Mouse (Mus musculus): ENCODE measurements around the gene Tsc22d2. TPM values are rescaled to one million over a fixed set of nuclear protein-coding genes. Genes with fewer than 3 reads are reported as not detected.
"Not testable (repeated sequence)": the region's sequence is repeated elsewhere in the genome, so short reads cannot be mapped to it uniquely, and the experiment has no call there.

Tsc22d2 gene
- polyA plus RNA-seq, 1 experiment from 2014 or later: 13.6 TPM

DNA sequence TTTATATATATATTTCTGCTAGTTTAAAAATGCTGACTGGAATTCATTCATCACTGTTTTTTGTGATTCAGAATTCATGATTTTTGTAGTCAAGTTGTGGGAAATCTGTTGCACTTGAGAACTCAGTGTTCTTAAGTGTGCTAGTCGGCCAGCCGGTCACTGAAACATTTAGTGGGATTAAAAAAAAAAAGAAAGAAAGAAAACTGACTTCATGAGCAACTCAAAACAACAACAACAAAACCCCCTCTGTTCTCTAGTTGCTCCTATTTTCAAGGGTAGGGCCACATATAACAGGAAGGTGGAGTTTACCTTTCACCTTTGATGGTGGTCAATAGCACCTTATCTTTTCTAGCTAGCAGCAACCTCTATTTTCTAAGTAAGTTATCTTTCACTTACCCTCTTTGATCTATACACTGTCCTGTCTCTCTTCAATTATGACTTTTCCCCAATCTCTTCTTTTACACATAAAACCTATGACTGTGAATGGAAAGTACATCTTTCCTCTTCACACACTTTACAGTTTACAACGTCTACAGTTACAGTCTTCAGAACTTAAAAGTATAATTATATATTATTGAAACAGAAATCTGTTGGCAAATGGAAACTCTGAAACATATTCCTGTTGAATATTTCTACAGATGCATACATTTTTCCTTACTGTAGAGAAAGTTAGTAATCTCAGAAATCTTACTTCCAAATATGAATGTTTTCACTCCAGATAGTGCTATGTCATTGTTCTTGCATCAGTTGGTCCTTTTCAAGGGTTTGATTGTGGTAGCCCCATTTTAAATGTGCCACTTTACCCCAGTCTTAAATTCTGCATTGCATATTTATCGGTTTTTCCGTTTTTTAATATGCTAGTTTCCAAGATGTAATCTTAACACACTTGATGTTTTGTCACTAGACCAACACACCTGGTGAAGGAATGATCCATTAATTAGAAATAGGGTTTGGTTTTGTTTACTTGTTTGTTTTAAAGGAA is 4.5 kb downstream of the Tsc22d2 start:
- WGBS: 39% methylated on average over 5 of the region's 5 CpGs
- no peaks in the 10 kb centered on the region for H3K9me3 ChIP-seq (ENCODE audit: control insufficient read depth, low read length)
- H3K4me2 ChIP-seq (replicated peaks): peak overlapping the region; percentile 92
- H3K4me3 ChIP-seq (replicated peaks; ENCODE audit: low read length): peak overlapping the region; percentile 67
- H3K36me3 ChIP-seq (replicated peaks; ENCODE audit: control insufficient read depth, insufficient read depth): no peaks in the 10 kb centered on the region
- ATAC-seq (ENCODE audit: low FRiP score) (no peak), DNase-seq (ENCODE audit: low spot score) (no peak)
- H3K27ac ChIP-seq: no peak overlapping the region
- H3K9ac ChIP-seq: peak overlapping the region; percentile 16
- H3K4me1 ChIP-seq (replicated peaks; ENCODE audit: control insufficient read depth, insufficient read depth, low read length): peaks cover 45% of the 10 kb centered on the region
- no peaks in the 10 kb centered on the region for H3K27me3 ChIP-seq (ENCODE audit: control insufficient read depth, insufficient read depth, low read length)

DNA sequence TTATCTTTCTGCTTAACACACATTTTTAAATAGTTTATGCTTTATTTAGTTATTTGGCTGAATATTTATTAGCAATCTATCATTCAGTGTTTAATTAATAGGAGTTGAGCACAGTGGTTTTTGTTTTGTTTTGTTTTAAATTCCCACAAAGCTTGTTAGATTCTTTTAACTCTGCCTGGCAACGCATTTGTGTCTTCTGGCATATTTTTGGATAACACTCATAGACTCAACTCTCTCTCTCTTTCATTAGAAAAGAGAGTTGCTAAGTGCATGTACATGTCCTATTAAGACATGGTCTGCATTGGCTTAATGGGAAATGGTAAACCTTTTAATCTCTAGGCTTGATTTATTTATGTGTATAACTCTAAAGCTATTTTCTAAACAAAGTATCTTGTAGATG is 14.3 kb downstream of the Tsc22d2 start:
- DNase-seq (ENCODE audit: low spot score) (no peak), ATAC-seq (ENCODE audit: low FRiP score) (no peak)
- no peaks in the 10 kb centered on the region for H3K9me3 ChIP-seq (ENCODE audit: control insufficient read depth, low read length)
- H3K27me3 ChIP-seq (ENCODE audit: control insufficient read depth, insufficient read depth, low read length): no peaks in the 10 kb centered on the region
- no peak overlapping the region for H3K4me2 ChIP-seq (replicated peaks)
- no peaks in the 10 kb centered on the region for H3K36me3 ChIP-seq (replicated peaks; ENCODE audit: control insufficient read depth, insufficient read depth)
- 71% methylated on average over 1 of the region's 1 CpGs for WGBS
- no peaks in the 10 kb centered on the region for H3K4me1 ChIP-seq (replicated peaks; ENCODE audit: control insufficient read depth, insufficient read depth, low read length)
- H3K27ac ChIP-seq: no peak overlapping the region
- H3K9ac ChIP-seq: no peak overlapping the region
- H3K4me3 ChIP-seq (replicated peaks; ENCODE audit: low read length): no peak overlapping the region

DNA sequence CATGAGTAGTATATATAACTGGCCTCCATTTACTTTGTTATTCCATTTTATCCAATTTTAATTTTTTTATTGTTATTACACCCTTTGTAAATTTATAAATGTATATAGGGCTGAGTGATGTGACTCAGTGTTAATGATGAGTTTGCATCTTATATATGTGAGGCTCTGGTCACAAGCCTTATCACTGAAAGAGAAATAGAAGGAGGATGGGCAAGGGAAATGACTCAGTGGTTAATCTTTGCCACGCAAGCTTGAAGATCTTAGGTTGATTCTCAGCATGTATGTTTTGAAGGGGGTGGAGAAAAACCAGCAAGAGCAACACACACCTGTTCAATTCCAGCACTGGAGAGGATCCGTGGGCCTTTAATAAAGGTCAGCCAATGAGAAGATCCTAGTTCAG is 19.9 kb downstream of the Tsc22d2 start:
- DNase-seq (ENCODE audit: low spot score) (no peak), ATAC-seq (ENCODE audit: low FRiP score) (no peak)
- WGBS: 92% methylated on average over 2 of the region's 2 CpGs
- Histone ChIP-seq H3K4me3 (replicated peaks; ENCODE audit: low read length) (no peak overlapping the region), H3K4me1 (replicated peaks; ENCODE audit: control insufficient read depth, insufficient read depth, low read length) (no peaks in the 10 kb centered on the region), H3K36me3 (replicated peaks; ENCODE audit: control insufficient read depth, insufficient read depth) (no peaks in the 10 kb centered on the region), H3K9me3 (ENCODE audit: control insufficient read depth, low read length) (no peaks in the 10 kb centered on the region), H3K9ac (no peak overlapping the region), H3K27me3 (ENCODE audit: control insufficient read depth, insufficient read depth, low read length) (no peaks in the 10 kb centered on the region), H3K4me2 (replicated peaks) (no peak overlapping the region), H3K27ac (no peak overlapping the region)

DNA sequence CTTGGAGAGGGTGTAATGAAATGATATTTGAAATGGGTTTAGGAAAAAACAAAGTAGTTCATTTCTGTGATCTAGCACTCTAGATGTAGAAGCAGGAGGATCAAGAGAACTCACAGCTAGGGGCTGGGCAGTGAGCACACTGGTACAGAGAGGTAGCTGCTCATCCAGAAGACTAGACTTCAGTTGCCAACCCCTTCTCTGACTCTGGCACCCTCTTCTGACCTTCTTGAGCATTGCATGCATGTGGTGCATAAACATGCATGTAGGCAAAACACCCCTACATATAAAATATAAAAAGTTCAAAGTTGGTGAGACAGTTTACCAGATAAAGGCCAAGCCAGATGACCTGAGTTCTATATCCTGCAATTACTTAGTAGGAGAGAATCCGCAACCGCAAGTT is 33.7 kb downstream of the Tsc22d2 start:
- DNase-seq (ENCODE audit: low spot score) (no peak), ATAC-seq (ENCODE audit: low FRiP score) (no peak)
- no peak overlapping the region for H3K4me3 ChIP-seq (replicated peaks; ENCODE audit: low read length)
- H3K4me1 ChIP-seq (replicated peaks; ENCODE audit: control insufficient read depth, insufficient read depth, low read length): no peaks in the 10 kb centered on the region
- H3K36me3 ChIP-seq (replicated peaks; ENCODE audit: control insufficient read depth, insufficient read depth): no peaks in the 10 kb centered on the region
- no peaks in the 10 kb centered on the region for H3K9me3 ChIP-seq (ENCODE audit: control insufficient read depth, low read length)
- WGBS: 98% methylated on average over 2 of the region's 2 CpGs
- H3K27ac ChIP-seq: no peak overlapping the region
- H3K9ac ChIP-seq: no peak overlapping the region
- H3K4me2 ChIP-seq (replicated peaks): no peak overlapping the region
- no peaks in the 10 kb centered on the region for H3K27me3 ChIP-seq (ENCODE audit: control insufficient read depth, insufficient read depth, low read length)

DNA sequence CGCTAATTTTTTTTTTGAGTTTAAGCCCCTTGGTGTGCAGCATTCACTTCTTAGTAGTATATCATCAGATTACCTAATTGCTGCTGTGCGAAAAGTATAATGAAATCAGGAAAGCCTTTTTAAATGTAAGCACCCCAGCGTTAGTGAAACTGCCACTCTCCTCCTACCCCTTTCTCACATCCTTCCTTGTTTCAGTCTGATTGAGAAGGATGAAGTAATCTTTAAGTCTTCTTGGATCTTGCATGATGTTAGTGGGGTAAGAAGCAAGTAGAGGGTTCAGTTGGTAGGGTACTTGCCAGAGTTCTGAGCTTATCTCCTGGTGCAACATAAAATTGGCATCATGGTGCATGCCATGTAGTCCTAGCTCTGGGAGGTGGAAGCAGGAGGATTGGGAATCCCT is 35.0 kb downstream of the Tsc22d2 start:
- no peak for ATAC-seq (ENCODE audit: low FRiP score)
- WGBS: 93% methylated on average over 3 of the region's 3 CpGs
- no peak overlapping the region for H3K4me2 ChIP-seq (replicated peaks)

DNA sequence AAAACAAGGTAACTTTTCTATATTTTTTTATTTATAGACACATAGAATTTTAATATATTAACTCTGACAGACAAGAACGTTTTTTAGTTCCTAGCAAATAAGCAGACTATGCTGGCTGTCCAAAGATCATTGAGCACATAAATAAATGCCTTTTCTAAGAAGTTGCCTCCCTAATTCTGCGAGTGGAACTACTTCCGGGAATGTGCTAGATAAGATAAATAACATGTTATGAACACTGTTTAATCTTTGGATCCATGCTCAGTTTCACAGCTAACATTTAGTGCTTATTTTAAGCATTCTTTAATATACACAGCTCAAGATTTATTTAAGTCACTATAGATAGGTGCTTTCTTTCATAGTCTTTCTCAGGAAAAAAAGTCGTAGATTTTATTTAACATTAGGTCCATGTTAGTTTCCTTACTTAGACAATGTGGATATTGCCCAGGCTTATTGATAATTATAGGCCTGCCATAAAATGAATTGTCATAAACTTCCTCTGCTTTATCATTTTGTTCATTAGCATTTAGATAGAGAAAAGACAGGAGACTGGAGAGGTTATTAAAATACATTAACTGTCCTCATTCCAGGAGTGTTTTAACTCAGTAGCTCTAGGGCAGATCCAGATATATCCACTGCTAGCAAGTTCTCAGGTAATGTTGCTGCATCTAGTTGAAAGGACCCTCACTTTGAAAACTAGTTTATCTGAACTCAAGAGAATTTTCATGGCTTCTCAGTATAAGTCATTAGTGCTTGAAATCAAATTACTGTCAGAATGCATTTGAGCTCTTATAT is 40.1 kb downstream of the Tsc22d2 start:
- DNase-seq (ENCODE audit: low spot score): no peak
- no peak for ATAC-seq (ENCODE audit: low FRiP score)
- Histone ChIP-seq H3K27ac (no peak overlapping the region), H3K4me1 (replicated peaks; ENCODE audit: control insufficient read depth, insufficient read depth, low read length) (no peaks in the 10 kb centered on the region), H3K9ac (no peak overlapping the region), H3K4me3 (replicated peaks; ENCODE audit: low read length) (no peak overlapping the region), H3K27me3 (ENCODE audit: control insufficient read depth, insufficient read depth, low read length) (no peaks in the 10 kb centered on the region), H3K9me3 (ENCODE audit: control insufficient read depth, low read length) (no peaks in the 10 kb centered on the region), H3K4me2 (replicated peaks) (no peak overlapping the region), H3K36me3 (replicated peaks; ENCODE audit: control insufficient read depth, insufficient read depth) (peaks cover 5% of the 10 kb centered on the region; the same call in 1 of the 2 replicates)
- 76% methylated on average over 4 of the region's 4 CpGs for WGBS

More for the DNA sequence above, 35.0 kb downstream of the Tsc22d2 start:
- Histone ChIP-seq H3K27me3 (ENCODE audit: control insufficient read depth, insufficient read depth, low read length) (no peaks in the 10 kb centered on the region), H3K4me3 (replicated peaks; ENCODE audit: low read length) (no peak overlapping the region), H3K36me3 (replicated peaks; ENCODE audit: control insufficient read depth, insufficient read depth) (no peaks in the 10 kb centered on the region), H3K27ac (no peak overlapping the region), H3K9ac (no peak overlapping the region), H3K9me3 (ENCODE audit: control insufficient read depth, low read length) (no peaks in the 10 kb centered on the region), H3K4me1 (replicated peaks; ENCODE audit: control insufficient read depth, insufficient read depth, low read length) (no peaks in the 10 kb centered on the region)
- no peak for DNase-seq (ENCODE audit: low spot score)

DNA sequence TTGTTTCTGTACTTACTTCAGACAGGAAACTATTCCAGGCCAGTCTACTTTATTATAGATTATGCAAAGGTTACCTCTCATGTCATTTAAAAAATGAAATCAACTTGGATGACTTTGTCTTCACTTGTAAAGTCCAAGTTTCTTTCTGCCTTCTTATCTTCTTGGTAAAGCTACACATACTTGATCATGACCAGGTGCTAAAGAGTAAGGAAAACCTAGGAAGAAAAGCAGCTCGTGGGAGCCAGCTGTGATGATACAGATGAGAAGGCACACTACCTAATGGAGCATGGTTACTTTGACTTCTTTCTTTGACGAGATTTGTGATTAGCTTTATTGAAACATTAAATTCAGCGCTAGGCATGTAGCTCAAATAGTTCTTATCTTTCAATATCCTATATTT is 40.7 kb downstream of the Tsc22d2 start:
- Histone ChIP-seq H3K27me3 (ENCODE audit: control insufficient read depth, insufficient read depth, low read length) (no peaks in the 10 kb centered on the region), H3K27ac (no peak overlapping the region), H3K4me2 (replicated peaks) (no peak overlapping the region), H3K36me3 (replicated peaks; ENCODE audit: control insufficient read depth, insufficient read depth) (peaks cover 10% of the 10 kb centered on the region; the same call in 1 of the 2 replicates), H3K4me3 (replicated peaks; ENCODE audit: low read length) (no peak overlapping the region), H3K9ac (no peak overlapping the region), H3K4me1 (replicated peaks; ENCODE audit: control insufficient read depth, insufficient read depth, low read length) (no peaks in the 10 kb centered on the region), H3K9me3 (ENCODE audit: control insufficient read depth, low read length) (no peaks in the 10 kb centered on the region)
- no peak for DNase-seq (ENCODE audit: low spot score)
- no peak for ATAC-seq (ENCODE audit: low FRiP score)
- WGBS: 79% methylated on average over 3 of the region's 3 CpGs

DNA sequence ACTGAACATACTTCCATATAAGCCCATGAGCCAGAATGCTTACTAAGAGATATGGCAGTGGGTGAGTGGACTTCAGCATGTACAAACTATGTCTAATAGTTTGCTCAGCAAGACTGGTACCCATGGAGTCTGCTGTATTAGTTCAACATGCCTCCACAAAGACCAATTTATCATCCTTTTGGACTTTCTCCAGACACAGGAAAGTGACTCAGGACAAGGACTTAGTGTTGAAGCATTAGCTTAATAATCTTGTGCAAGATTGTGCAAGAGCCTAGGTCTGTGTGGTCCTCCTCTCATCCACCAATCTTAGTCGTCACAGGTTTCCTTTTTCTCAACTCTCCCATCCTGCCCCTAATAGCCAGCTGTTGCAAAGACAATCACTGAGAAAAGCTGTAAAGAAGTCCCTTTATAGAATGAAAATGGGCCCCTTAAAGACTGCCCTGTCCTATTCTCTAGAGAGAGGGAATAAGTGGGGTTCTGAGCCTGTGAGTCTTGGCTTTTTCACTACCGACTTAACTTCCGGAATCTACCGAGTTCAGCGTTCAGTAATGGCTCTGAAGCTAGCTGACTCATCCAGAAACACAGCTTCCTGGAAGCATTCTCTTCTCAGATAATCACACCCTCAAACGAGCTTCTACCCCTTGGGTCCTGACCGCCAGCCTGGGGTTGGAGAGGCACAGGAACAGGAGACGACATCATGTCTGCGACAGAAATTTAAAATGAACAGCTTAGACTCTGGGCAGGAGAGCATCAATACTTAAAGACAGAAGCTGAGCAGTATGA is 55.3 kb downstream of the Tsc22d2 start:
- no peak overlapping the region for H3K9ac ChIP-seq
- WGBS: 88% methylated on average over 9 of the region's 9 CpGs
- no peaks in the 10 kb centered on the region for H3K27me3 ChIP-seq (ENCODE audit: control insufficient read depth, insufficient read depth, low read length)
- H3K9me3 ChIP-seq (ENCODE audit: control insufficient read depth, low read length): no peaks in the 10 kb centered on the region
- DNase-seq (ENCODE audit: low spot score) (no peak), ATAC-seq (ENCODE audit: low FRiP score) (no peak)
- no peak overlapping the region for H3K4me2 ChIP-seq (replicated peaks)
- H3K27ac ChIP-seq: no peak overlapping the region
- H3K4me1 ChIP-seq (replicated peaks; ENCODE audit: control insufficient read depth, insufficient read depth, low read length): no peaks in the 10 kb centered on the region
- no peak overlapping the region for H3K4me3 ChIP-seq (replicated peaks; ENCODE audit: low read length)
- H3K36me3 ChIP-seq (replicated peaks; ENCODE audit: control insufficient read depth, insufficient read depth): no peaks in the 10 kb centered on the region

DNA sequence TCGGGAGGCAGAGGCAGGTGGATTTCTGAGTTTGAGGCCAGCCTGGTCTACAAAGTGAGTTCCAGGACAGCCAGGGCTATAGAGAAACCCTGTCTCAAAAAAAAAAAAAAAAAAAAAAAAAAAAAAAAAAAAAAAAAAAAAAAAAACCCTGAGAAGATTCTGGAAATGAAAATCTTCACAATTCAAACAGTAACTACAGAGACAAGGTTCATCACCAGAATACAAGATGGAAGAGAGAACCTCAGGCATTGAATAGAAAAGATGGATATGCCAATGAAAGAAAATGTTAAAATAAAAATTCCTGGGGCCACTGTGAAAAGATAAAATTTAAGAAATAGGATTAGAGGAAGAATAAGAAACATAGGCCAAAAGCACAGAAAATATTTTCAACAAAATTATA is 60.8 kb downstream of the Tsc22d2 start:
- ATAC-seq (ENCODE audit: low FRiP score): not testable (repeated sequence)
- WGBS: 100% methylated on average over 1 of the region's 1 CpGs

More for the DNA sequence above, 60.8 kb downstream of the Tsc22d2 start:
- H3K4me1 ChIP-seq (replicated peaks; ENCODE audit: control insufficient read depth, insufficient read depth, low read length); H3K36me3 ChIP-seq (replicated peaks; ENCODE audit: control insufficient read depth, insufficient read depth); H3K9ac ChIP-seq; H3K4me2 ChIP-seq (replicated peaks); H3K27ac ChIP-seq; DNase-seq (ENCODE audit: low spot score); H3K4me3 ChIP-seq (replicated peaks; ENCODE audit: low read length); H3K27me3 ChIP-seq (ENCODE audit: control insufficient read depth, insufficient read depth, low read length); H3K9me3 ChIP-seq (ENCODE audit: control insufficient read depth, low read length): not testable (repeated sequence)
